Comparison of ENCODE assay signal across 8 mouse cellular contexts in genomic region chr2:155135534-155135933, GRCm38 (mm10). TPM values are rescaled to one million over a fixed set of nuclear protein-coding genes. Genes with fewer than 3 reads are reported as not detected.
DNase-seq lines count a peak whose midpoint lies in the region; ATAC-seq and TF ChIP-seq lines count a peak whose summit lies in the region.

No protein-coding gene starts in this region.

- intact Hi-C loops in left cerebral cortex, postnatal 25 days (cut with DNase I), result no loop called here

- H3K36me3 ChIP-seq in hindbrain, embryonic 13.5 days, result peaks cover 27% of the 10 kb centered on the region
- H3K36me3 ChIP-seq in hindbrain, embryonic 10.5 days, result peaks cover 32% of the 10 kb centered on the region
- peaks cover 25% of the 10 kb centered on the region for H3K36me3 ChIP-seq in embryonic facial prominence, embryonic 15.5 days
- peaks cover 19% of the 10 kb centered on the region for H3K36me3 ChIP-seq in liver, postnatal 0 days (replicated peaks; ENCODE audit: insufficient read depth, low read length)

- ATAC-seq in hindbrain, embryonic 13.5 days (ENCODE audit: low FRiP score), result no peak
- no peak for ATAC-seq in embryonic facial prominence, embryonic 15.5 days (ENCODE audit: insufficient number of reproducible peaks, low FRiP score, low TSS enrichment, low read depth)
- no peak for ATAC-seq in liver, postnatal 0 days

- TF ChIP-seq EP300 in liver, postnatal 0 days (IDR thresholded peaks at IDR 0.05; ENCODE audit: low read depth), result no peak

- 0 out of 2 replicates have a peak overlapping the region, but pooled peaks have one; percentile 5 for H3K4me3 ChIP-seq in hindbrain, embryonic 13.5 days
- H3K4me3 ChIP-seq in hindbrain, embryonic 10.5 days, result no peak overlapping the region
- peak overlapping the region; percentile 1 for H3K4me3 ChIP-seq in embryonic facial prominence, embryonic 15.5 days (replicated peaks)
- no peak overlapping the region for H3K4me3 ChIP-seq in liver, postnatal 0 days (ENCODE audit: low read depth, low read length)

- no peak for TF ChIP-seq CTCF in liver, postnatal 0 days (IDR thresholded peaks at IDR 0.05; ENCODE audit: low read depth)

- H3K9me3 ChIP-seq in hindbrain, embryonic 13.5 days, result no peaks in the 10 kb centered on the region
- H3K9me3 ChIP-seq in hindbrain, embryonic 10.5 days, result no peaks in the 10 kb centered on the region
- no peaks in the 10 kb centered on the region for H3K9me3 ChIP-seq in embryonic facial prominence, embryonic 15.5 days (replicated peaks)
- H3K9me3 ChIP-seq in liver, postnatal 0 days (ENCODE audit: low read length), result no peaks in the 10 kb centered on the region

- H3K27me3 ChIP-seq in hindbrain, embryonic 13.5 days, result no peaks in the 10 kb centered on the region
- H3K27me3 ChIP-seq in hindbrain, embryonic 10.5 days (ENCODE audit: insufficient read depth, poor library complexity, severe bottlenecking), result no peaks in the 10 kb centered on the region
- no peaks in the 10 kb centered on the region for H3K27me3 ChIP-seq in embryonic facial prominence, embryonic 15.5 days
- H3K27me3 ChIP-seq in liver, postnatal 0 days (ENCODE audit: insufficient read depth, low read length), result no peaks in the 10 kb centered on the region

- peaks cover 30% of the 10 kb centered on the region for H3K4me1 ChIP-seq in hindbrain, embryonic 13.5 days (replicated peaks)
- peaks cover 28% of the 10 kb centered on the region for H3K4me1 ChIP-seq in hindbrain, embryonic 10.5 days (replicated peaks)
- peaks cover 16% of the 10 kb centered on the region for H3K4me1 ChIP-seq in embryonic facial prominence, embryonic 15.5 days
- peaks cover 25% of the 10 kb centered on the region for H3K4me1 ChIP-seq in liver, postnatal 0 days (ENCODE audit: insufficient read depth)

- 89% methylated on average over 1 of the region's 1 CpGs for WGBS in hindbrain, embryonic 13.5 days
- 93% methylated on average over 1 of the region's 1 CpGs for WGBS in hindbrain, embryonic 10.5 days
- WGBS in embryonic facial prominence, embryonic 15.5 days, result 77% methylated on average over 1 of the region's 1 CpGs
- WGBS in liver, postnatal 0 days (ENCODE audit: insufficient replicate concordance), result 64% methylated on average over 1 of the region's 1 CpGs

- H3K9ac ChIP-seq in hindbrain, embryonic 13.5 days, result no peak overlapping the region
- H3K9ac ChIP-seq in embryonic facial prominence, embryonic 15.5 days, result no peak overlapping the region
- H3K9ac ChIP-seq in liver, postnatal 0 days (replicated peaks), result no peak overlapping the region

- no peak for DNase-seq in hindbrain, embryonic 10.5 days (ENCODE audit: low spot score)
- peak; percentile 15 to 25 for DNase-seq in B cell, adult 2 months
- DNase-seq in liver, postnatal 0 days, result no peak
- DNase-seq in thymus, adult 18-20 months, result no peak
- DNase-seq in left cerebral cortex, postnatal 25 days (ENCODE audit: low spot score in 2 of 2), result no peak
- no peak for DNase-seq in testis, postnatal 10 days (ENCODE audit: low spot score)

- peak overlapping the region; percentile 72 for H3K4me2 ChIP-seq in hindbrain, embryonic 13.5 days
- H3K4me2 ChIP-seq in embryonic facial prominence, embryonic 15.5 days (replicated peaks), result peak overlapping the region; percentile 45; the same call in 1 of the 2 replicates
- H3K4me2 ChIP-seq in liver, postnatal 0 days (ENCODE audit: low read depth, low read length), result peak overlapping the region; percentile 49

- H3K27ac ChIP-seq in hindbrain, embryonic 13.5 days, result no peak overlapping the region
- no peak overlapping the region for H3K27ac ChIP-seq in hindbrain, embryonic 10.5 days
- H3K27ac ChIP-seq in embryonic facial prominence, embryonic 15.5 days (replicated peaks), result no peak overlapping the region
- H3K27ac ChIP-seq in liver, postnatal 0 days (ENCODE audit: low read depth), result peak overlapping the region; percentile 45

RNA-seq across cellular contexts. Expression of gene Itch, which starts 2.2 kb away (rescaled TPM):
- polyA plus RNA-seq in hindbrain, embryonic 13.5 days (2015; fragmentation: Nextera tagmentation; extraction: Ambion mirVana), result 46.6 and 51.9 TPM in 2 replicates
- 50.9 and 55.8 TPM in 2 replicates for polyA plus RNA-seq in hindbrain, embryonic 10.5 days (2016; fragmentation: Nextera tagmentation; extraction: Ambion mirVana)
- polyA plus RNA-seq in embryonic facial prominence, embryonic 15.5 days (2015; fragmentation: Nextera tagmentation; extraction: Ambion mirVana), result 52.0 and 52.6 TPM in 2 replicates
- polyA plus RNA-seq in liver, postnatal 0 days (2015; fragmentation: Nextera tagmentation; extraction: Ambion mirVana), result 10.6 and 12.7 TPM in 2 replicates
- 10 to 100 TPM; 52.0 to 52.1 TPM for total RNA-seq in left cerebral cortex, postnatal 25 days (2021)

Comparison
In these comparisons a context has a peak if more than half of its experiments do, and no peak if none do; other contexts are left out.
1. H3K4me3 ChIP-seq: peak in hindbrain, embryonic 13.5 days (single experiment) and embryonic facial prominence, embryonic 15.5 days (single experiment); none in hindbrain, embryonic 10.5 days (single experiment) and liver, postnatal 0 days (single experiment).
2. DNase-seq: peak in B cell, adult 2 months (2 of 2); none in hindbrain, embryonic 10.5 days (single experiment), liver, postnatal 0 days (single experiment), thymus, adult 18-20 months (0 of 2), left cerebral cortex, postnatal 25 days (0 of 2) and testis, postnatal 10 days (single experiment).
3. Peak in every context shown above with its lines, with median percentiles within 50 percentile points of each other: H3K4me2 ChIP-seq.